Mouse (Mus musculus) MEL (cell line): ENCODE data around the gene Fbxo48. TPM values are rescaled to one million over a fixed set of nuclear protein-coding genes. Genes with fewer than 3 reads are reported as not detected.
A peak's percentile ranks its signal among the peaks of the same experiment; 100 is the strongest.

ENCODE experiments used
- DNase-seq: peaks from one replicate; pipeline ENCODE4 v3.0.0; 2011; ENCODE audit warnings: low read depth, low spot score
- H3K27ac ChIP-seq: 2 replicates; pipeline ENCODE4 v1.5.1; 2012; ENCODE audit warnings: low read depth, mild to moderate bottlenecking, control low read depth, low read length, moderate library complexity; ENCODE audit not compliant: control insufficient read depth
- H3K27me3 ChIP-seq, 2 experiments: fragments of 150-350 bp in 1 of 2; sonication (generic) in 1 of 2; 2 replicates each; pipeline ENCODE4 v1.6.1; 2012; ENCODE audit warnings: low read length in 2 of 2, mild to moderate bottlenecking in 2 of 2, improper control_type of control experiment in 1 of 2, moderate library complexity in 1 of 2; ENCODE audit not compliant: insufficient read depth in 2 of 2, control insufficient read depth in 1 of 2
- H3K36me3 ChIP-seq, 2 experiments: 2 replicates each; pipeline ENCODE4 v1.6.1; 2012 to 2014; ENCODE audit warnings: low read length in 2 of 2, improper control_type of control experiment in 1 of 2, inconsistent platforms in 1 of 2, mild to moderate bottlenecking in 1 of 2; ENCODE audit not compliant: insufficient read depth in 2 of 2, control insufficient read depth in 1 of 2
- H3K4me1 ChIP-seq, 2 experiments: fragments of 150-350 bp in 1 of 2; sonication (generic) in 1 of 2; 2 replicates each; pipeline ENCODE4 v1.6.1; 2012; ENCODE audit warnings: low read length in 2 of 2, improper control_type of control experiment in 1 of 2, mild to moderate bottlenecking in 1 of 2; ENCODE audit not compliant: insufficient read depth in 2 of 2, control insufficient read depth in 1 of 2
- H3K4me3 ChIP-seq, 2 experiments: fragments of 150-350 bp in 1 of 2; sonication (generic) in 1 of 2; 2 replicates each; pipeline ENCODE4 v1.5.1; 2012; ENCODE audit warnings: low read depth in 2 of 2, low read length in 2 of 2, mild to moderate bottlenecking in 2 of 2, moderate library complexity in 2 of 2, control low read depth in 1 of 2, improper control_type of control experiment in 1 of 2; ENCODE audit not compliant: control insufficient read depth in 1 of 2, insufficient read depth in 1 of 2
- H3K79me2 ChIP-seq: 2 replicates; pipeline ENCODE4 v1.6.1; 2012; ENCODE audit warnings: mild to moderate bottlenecking, low read length, moderate library complexity; ENCODE audit not compliant: control insufficient read depth, poor library complexity, insufficient read depth
- H3K9ac ChIP-seq: 2 replicates; pipeline ENCODE4 v1.6.1; 2012; ENCODE audit warnings: low read depth, mild to moderate bottlenecking, control low read depth, low read length, moderate library complexity; ENCODE audit not compliant: control insufficient read depth, poor library complexity, severe bottlenecking
- H3K9me3 ChIP-seq: fragments of 150-350 bp; sonication (generic); replicated peaks from 2 replicates; pipeline ENCODE4 v1.6.1; 2012; ENCODE audit warnings: mild to moderate bottlenecking, low read length, improper control_type of control experiment, moderate library complexity; ENCODE audit not compliant: insufficient read depth
- CHD2 ChIP-seq: IDR thresholded peaks from 2 replicates; pipeline ENCODE4 v1.6.1; 2011; ENCODE audit warnings: low read length, improper control_type of control experiment
- CTCF ChIP-seq, 3 experiments: IDR thresholded peaks in 2 of 3; conservative IDR thresholded peaks in 1 of 3; 2 replicates each; pipeline ENCODE4 v1.5.1; 2011 to 2012; ENCODE audit warnings: low read length in 3 of 3, low read depth in 2 of 3, mild to moderate bottlenecking in 2 of 3, improper control_type of control experiment in 1 of 3, inconsistent platforms in 1 of 3, mixed read lengths in 1 of 3, moderate library complexity in 1 of 3; ENCODE audit not compliant: control insufficient read depth in 1 of 3, insufficient read depth in 1 of 3, poor library complexity in 1 of 3, severe bottlenecking in 1 of 3
- ELF1 ChIP-seq: IDR thresholded peaks from 2 replicates; pipeline ENCODE4 v1.6.1; 2014; ENCODE audit warnings: low read depth, mild to moderate bottlenecking, inconsistent platforms, low read length, improper control_type of control experiment, moderate library complexity
- EP300 ChIP-seq, 2 experiments: IDR thresholded peaks; 2 replicates each; pipeline ENCODE4 v1.6.1; 2011; ENCODE audit warnings: improper control_type of control experiment in 2 of 2, low read length in 2 of 2, low read depth in 1 of 2, mild to moderate bottlenecking in 1 of 2
- ETS1 ChIP-seq: IDR thresholded peaks from 2 replicates; pipeline ENCODE4 v1.6.1; 2012; ENCODE audit warnings: low read depth, mild to moderate bottlenecking, inconsistent platforms, low read length, improper control_type of control experiment, moderate library complexity
- GATA1 ChIP-seq: IDR thresholded peaks from 2 replicates; pipeline ENCODE4 v1.6.1; 2011; ENCODE audit warnings: low read depth, low read length, improper control_type of control experiment
- HCFC1 ChIP-seq: IDR thresholded peaks from 2 replicates; pipeline ENCODE4 v1.6.1; 2012; ENCODE audit warnings: low read depth, mild to moderate bottlenecking, inconsistent platforms, low read length, improper control_type of control experiment, moderate library complexity
- JUND ChIP-seq: IDR thresholded peaks from 2 replicates; pipeline ENCODE4 v1.6.1; 2011; ENCODE audit warnings: low read depth, mild to moderate bottlenecking, improper control_type of control experiment, low read length
- MXI1 ChIP-seq: IDR thresholded peaks from 2 replicates; pipeline ENCODE4 v1.6.1; 2011; ENCODE audit warnings: mild to moderate bottlenecking, low read depth, low read length, improper control_type of control experiment
- MYB ChIP-seq: IDR thresholded peaks from 2 replicates; pipeline ENCODE4 v1.6.1; 2011; ENCODE audit warnings: mild to moderate bottlenecking, low read depth, low read length, improper control_type of control experiment
- POLR2A ChIP-seq, 2 experiments: IDR thresholded peaks; 2 replicates each; pipeline ENCODE4 v1.6.1; 2011 to 2012; ENCODE audit warnings: low read length in 2 of 2, mild to moderate bottlenecking in 2 of 2, control low read depth in 1 of 2, improper control_type of control experiment in 1 of 2, low read depth in 1 of 2, moderate library complexity in 1 of 2; ENCODE audit not compliant: control insufficient read depth in 1 of 2, insufficient read depth in 1 of 2, poor library complexity in 1 of 2
- POLR2AphosphoS5 ChIP-seq: IDR thresholded peaks from 2 replicates; pipeline ENCODE4 v1.6.1; 2012; ENCODE audit warnings: low read depth, borderline replicate concordance, mild to moderate bottlenecking, inconsistent platforms, low read length, moderate library complexity, mixed read lengths
- RAD21 ChIP-seq: IDR thresholded peaks from 2 replicates; pipeline ENCODE4 v1.6.1; 2011; ENCODE audit warnings: mild to moderate bottlenecking, low read depth, low read length, improper control_type of control experiment
- RCOR1 ChIP-seq: IDR thresholded peaks from 2 replicates; pipeline ENCODE4 v1.6.1; 2012; ENCODE audit warnings: low read depth, mild to moderate bottlenecking, inconsistent platforms, low read length, improper control_type of control experiment
- SIN3A ChIP-seq: IDR thresholded peaks from 2 replicates; pipeline ENCODE4 v1.6.1; 2012; ENCODE audit warnings: low read length, improper control_type of control experiment, inconsistent platforms
- SMC3 ChIP-seq: IDR thresholded peaks from 2 replicates; pipeline ENCODE4 v1.6.1; 2011; ENCODE audit warnings: low read depth, low read length, improper control_type of control experiment
- TBP ChIP-seq: IDR thresholded peaks from 2 replicates; pipeline ENCODE4 v1.8.0; 2011; ENCODE audit warnings: low read depth, low read length, improper control_type of control experiment
- TCF12 ChIP-seq: IDR thresholded peaks from 2 replicates; pipeline ENCODE4 v1.6.1; 2014; ENCODE audit warnings: low read depth, mild to moderate bottlenecking, inconsistent platforms, low read length, improper control_type of control experiment, moderate library complexity
- USF2 ChIP-seq, 2 experiments: IDR thresholded peaks; 2 replicates each; pipeline ENCODE4 v1.6.1; 2011 to 2012; ENCODE audit warnings: improper control_type of control experiment in 2 of 2, low read length in 2 of 2, borderline replicate concordance in 1 of 2, inconsistent platforms in 1 of 2, low read depth in 1 of 2, mild to moderate bottlenecking in 1 of 2; ENCODE audit not compliant: insufficient read depth in 1 of 2
- ZC3H11A ChIP-seq: IDR thresholded peaks from 2 replicates; pipeline ENCODE4 v1.6.1; 2012; ENCODE audit warnings: low read depth, mild to moderate bottlenecking, inconsistent platforms, low read length, improper control_type of control experiment
- polyA plus RNA-seq, 2 experiments: library from polyadenylated mRNA; stranded (reverse) in 1 of 2; unstranded in 1 of 2; fragments of >175 nt in 1 of 2; fragments of >200 nt in 1 of 2; gene quantifications; 2 replicates each; pipeline versions ENCODE4 v1.2.1 to v1.2.4; 2012; ENCODE audit warnings: low replicate concordance in 2 of 2, low read depth in 1 of 2; ENCODE audit not compliant: insufficient read length in 2 of 2, insufficient read depth in 1 of 2, missing spikeins in 1 of 2
- total RNA-seq: library from RNA; depleted of rRNA; stranded (reverse); fragments of 300-350 nt; gene quantifications from 2 replicates; pipeline ENCODE4 v1.2.3, GENCODE M21; 2012

The Fbxo48 gene
- total and polyA plus RNA-seq, 3 experiments: 3.4 to 5.2 TPM; not detected in 1

- DNase-seq: peak; percentile 69
- H3K9ac ChIP-seq: no peak overlapping the region
Measured at GRCm38 (mm10) chr11:16958520-16958919, 7.3 kb downstream of the Fbxo48 start.

GRCm38 (mm10) chr11:16967806-16968205 lies 16.6 kb downstream of the Fbxo48 start:
- peak; percentile 83 for DNase-seq
- H3K79me2 ChIP-seq: no peaks in the 10 kb centered on the region
- peaks cover 26 to 31% of the 10 kb centered on the region in 2 experiments for H3K4me1 ChIP-seq
- no peaks in the 10 kb centered on the region for H3K9me3 ChIP-seq
- no peak for TF ChIP-seq JUND
- peak; percentile 84 for TF ChIP-seq ZC3H11A
- no peak for TF ChIP-seq CHD2
- no peak for TF ChIP-seq SIN3A
- TF ChIP-seq CTCF (IDR thresholded peaks at IDR 0.05 in 2 of 3, conservative IDR thresholded peaks at IDR 0.05 in 1 of 3; ENCODE audit: control insufficient read depth in 1 of 3, insufficient read depth in 1 of 3, low read depth in 2 of 3, low read length in 3 of 3, poor library complexity in 1 of 3, severe bottlenecking in 1 of 3): peak in 2 of 3 experiments; percentile 57 to 80; a peak in 4 of 6 replicates
- TF ChIP-seq RAD21: peak; percentile 86
- peak; percentile 88 for TF ChIP-seq SMC3
- TF ChIP-seq USF2 (IDR thresholded peaks at IDR 0.05; ENCODE audit: borderline replicate concordance in 1 of 2, insufficient read depth in 1 of 2, low read depth in 1 of 2, low read length in 2 of 2): no peak
- TF ChIP-seq MYB: no peak
- H3K27me3 ChIP-seq: no peaks in the 10 kb centered on the region
- H3K4me3 ChIP-seq: no peak overlapping the region
- peaks cover 3 to 44% of the 10 kb centered on the region in 2 experiments; a peak in 3 of 4 replicates for H3K36me3 ChIP-seq
- H3K27ac ChIP-seq: no peak overlapping the region
- no peak overlapping the region; the same call in 1 of the 2 replicates for H3K9ac ChIP-seq

More at GRCm38 (mm10) chr11:16958520-16958919, 7.3 kb downstream of the Fbxo48 start:
- H3K27me3 ChIP-seq: no peaks in the 10 kb centered on the region
- H3K9me3 ChIP-seq: no peaks in the 10 kb centered on the region
- peaks cover 20 to 24% of the 10 kb centered on the region in 2 experiments for H3K4me1 ChIP-seq
- H3K36me3 ChIP-seq: peaks cover 0 to 37% of the 10 kb centered on the region in 2 experiments; a peak in 3 of 4 replicates
- peaks cover 4% of the 10 kb centered on the region; the same call in 1 of the 2 replicates for H3K79me2 ChIP-seq
- H3K27ac ChIP-seq: no peak overlapping the region
- TF ChIP-seq SIN3A (no peak; the same call in 1 of the 2 replicates), RCOR1 (no peak), GATA1 (peak; percentile 92), POLR2AphosphoS5 (no peak), POLR2A (IDR thresholded peaks at IDR 0.05; ENCODE audit: control insufficient read depth in 1 of 2, insufficient read depth in 1 of 2, low read depth in 1 of 2, low read length in 2 of 2, poor library complexity in 1 of 2) (no peak), TBP (no peak), TCF12 (peak; percentile 42; the same call in 1 of the 2 replicates), HCFC1 (no peak), ELF1 (no peak), ETS1 (peak; percentile 60), MXI1 (no peak), EP300 (IDR thresholded peaks at IDR 0.05; ENCODE audit: low read depth in 1 of 2, low read length in 2 of 2) (peak; percentile 83 to 87), ZC3H11A (no peak)
- H3K4me3 ChIP-seq: no peak overlapping the region
